Mouse (Mus musculus) hindbrain, embryonic 14.5 days (tissue): Measurements from ENCODE around the gene Cd24a. TPM values are rescaled to one million over a fixed set of nuclear protein-coding genes. Genes with fewer than 3 reads are reported as not detected.

Source experiments
- ATAC-seq: fragments of 200-750 bp; cut with Nextera tagmentation; 2 replicates; pipeline ENCODE4 v1.8.0; 2017; ENCODE audit warnings: moderate number of reproducible peaks, mild to moderate bottlenecking, moderate TSS enrichment, moderate library complexity; ENCODE audit not compliant: low FRiP score
- DNase-seq: peaks from one replicate; pipeline ENCODE4 v3.0.0-alpha.2; 2015; ENCODE audit warnings: low spot score
- H3K27ac ChIP-seq: fragments of 300-500 bp; sonication (generic); 2 replicates; pipeline ENCODE4 v1.5.1; 2014; ENCODE audit warnings: mild to moderate bottlenecking, moderate library complexity
- H3K27me3 ChIP-seq: fragments of 300-500 bp; sonication (generic); 2 replicates; pipeline ENCODE4 v1.6.1; 2014; ENCODE audit warnings: mild to moderate bottlenecking, low read length, mixed read lengths; ENCODE audit not compliant: control insufficient read depth, insufficient read depth
- H3K36me3 ChIP-seq: fragments of 300-500 bp; sonication (generic); replicated peaks from 2 replicates; pipeline ENCODE4 v1.6.1; 2014; ENCODE audit not compliant: control insufficient read depth, insufficient read depth
- H3K4me1 ChIP-seq: fragments of 300-500 bp; sonication (generic); replicated peaks from 2 replicates; pipeline ENCODE4 v1.6.1; 2014; ENCODE audit warnings: antibody characterized with exemption, low read length, mixed read lengths; ENCODE audit not compliant: control insufficient read depth, insufficient read depth
- H3K4me2 ChIP-seq: fragments of 300-500 bp; sonication (generic); replicated peaks from 2 replicates; pipeline ENCODE4 v1.6.1; 2014; ENCODE audit warnings: mild to moderate bottlenecking, moderate library complexity
- H3K4me3 ChIP-seq: fragments of 300-500 bp; sonication (generic); replicated peaks from 2 replicates; pipeline ENCODE4 v1.5.1; 2014; ENCODE audit warnings: mild to moderate bottlenecking, low read length
- H3K9ac ChIP-seq: fragments of 300-500 bp; sonication (generic); 2 replicates; pipeline ENCODE4 v1.6.1; 2014
- H3K9me3 ChIP-seq: fragments of 300-500 bp; sonication (generic); 2 replicates; pipeline ENCODE4 v1.6.1; 2016; ENCODE audit warnings: low read length; ENCODE audit not compliant: control insufficient read depth
- WGBS: fragments of 180-500 bp; shearing (Covaris S2); extraction: QIAGEN DNeasy Blood & Tissue Kit; methylation state at CpG from one replicate; pipeline ENCODE4 v1.1.7; 2014; 5-methylcytosine and 5-hydroxymethylcytosine counted together
- polyA plus RNA-seq: library from polyadenylated mRNA; unstranded; fragments of >200 nt; fragmentation: Nextera tagmentation; extraction: Ambion mirVana; gene quantifications from 2 replicates; pipeline ENCODE4 v1.2.1, GENCODE M21; 2014

The Cd24a gene
- polyA plus RNA-seq, 1 experiment from 2014 or later = 954 TPM

DNA sequence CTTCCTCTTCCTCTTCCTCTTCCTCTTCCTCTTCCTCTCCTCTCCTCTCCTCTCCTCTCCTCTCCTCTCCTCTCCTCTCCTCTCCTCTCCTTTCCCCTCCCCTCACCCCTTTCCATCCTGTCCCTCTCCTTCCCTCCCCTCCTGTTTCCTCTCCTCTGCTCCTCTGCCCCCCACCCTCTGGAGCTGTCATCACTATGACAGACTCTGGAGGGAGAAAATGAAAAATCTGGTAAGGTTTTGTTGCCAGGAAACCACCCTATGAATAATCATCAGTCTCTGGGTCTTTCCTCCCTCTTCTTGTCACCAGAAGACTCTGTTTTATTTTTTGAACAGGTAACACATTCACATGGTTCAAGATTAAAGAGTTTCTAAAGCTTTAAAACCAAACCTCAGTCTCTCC lies 53.0 kb downstream of the Cd24a start:
- no peak overlapping the region for H3K9ac ChIP-seq
- no peak for ATAC-seq
- no peaks in the 10 kb centered on the region for H3K27me3 ChIP-seq
- H3K4me1 ChIP-seq = 0 out of 2 replicates have a peak, but pooled peaks cover under 1% of the 10 kb centered on the region
- no peak for DNase-seq
- no peak overlapping the region for H3K27ac ChIP-seq
- H3K4me3 ChIP-seq = no peak overlapping the region
- H3K4me2 ChIP-seq = no peak overlapping the region
- no peaks in the 10 kb centered on the region for H3K36me3 ChIP-seq
- no peaks in the 10 kb centered on the region for H3K9me3 ChIP-seq

DNA sequence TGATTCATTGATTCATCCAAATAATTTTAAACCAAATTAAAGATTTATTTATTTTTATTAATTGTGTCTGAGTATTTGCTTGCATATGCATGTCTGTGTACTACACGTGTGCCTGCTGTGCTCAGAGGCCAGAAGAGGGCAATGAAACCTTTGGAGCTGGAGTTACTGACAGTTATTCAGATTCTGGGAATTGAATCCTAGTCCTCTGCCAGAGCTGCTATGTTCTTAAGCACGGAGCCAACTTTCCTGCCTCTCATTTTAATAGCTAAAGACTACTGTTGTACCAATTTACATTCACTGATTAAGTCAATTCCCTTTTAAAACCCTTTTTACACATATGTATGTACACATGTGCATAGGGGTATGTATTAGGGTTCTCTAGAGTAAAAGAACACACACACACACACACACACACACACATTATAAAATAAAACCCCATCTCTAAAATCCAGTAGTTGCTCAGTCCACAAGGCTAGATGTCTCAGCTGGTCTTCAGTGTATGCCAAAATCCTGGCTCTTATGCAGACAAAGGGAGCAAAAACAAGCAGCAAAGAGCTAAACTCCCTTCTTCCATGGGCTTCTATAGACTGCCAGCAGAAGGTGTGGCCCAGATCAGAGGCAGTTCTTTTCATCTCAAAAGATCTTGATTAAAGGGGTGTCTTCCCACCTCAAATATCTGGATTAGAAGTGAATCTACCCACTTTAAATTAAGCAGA lies 53.7 kb downstream of the Cd24a start:
- H3K27me3 ChIP-seq = no peaks in the 10 kb centered on the region
- 64% methylated on average over 2 of the region's 2 CpGs for WGBS
- no peak overlapping the region for H3K27ac ChIP-seq
- no peak overlapping the region for H3K4me2 ChIP-seq
- no peak overlapping the region for H3K9ac ChIP-seq
- DNase-seq = no peak
- no peak for ATAC-seq
- no peaks in the 10 kb centered on the region for H3K36me3 ChIP-seq
- no peaks in the 10 kb centered on the region for H3K9me3 ChIP-seq
- H3K4me1 ChIP-seq = no peaks in the 10 kb centered on the region
- H3K4me3 ChIP-seq = no peak overlapping the region

GRCm38 (mm10) chr10:43633117-43633516 lies 55.0 kb downstream of the Cd24a start:
- Histone ChIP-seq H3K4me2 (no peak overlapping the region), H3K27ac (no peak overlapping the region), H3K9me3 (no peaks in the 10 kb centered on the region), H3K4me3 (no peak overlapping the region), H3K9ac (no peak overlapping the region), H3K4me1 (no peaks in the 10 kb centered on the region), H3K27me3 (no peaks in the 10 kb centered on the region), H3K36me3 (no peaks in the 10 kb centered on the region)
- no peak for ATAC-seq
- WGBS = 91% methylated on average over 4 of the region's 4 CpGs
- DNase-seq = no peak

Other genes starting within 250 kb of the Cd24a start
- 3.1 and 4.8 TPM in 2 replicates for gene Bend3, start 99.5 kb upstream of the Cd24a start, polyA plus RNA-seq
- gene Gm9803, start 54.2 kb upstream of the Cd24a start, polyA plus RNA-seq = 14.5 and 25.4 TPM in 2 replicates
- gene 1700021F05Rik, start 37.3 kb upstream of the Cd24a start, polyA plus RNA-seq = 66.1 and 66.7 TPM in 2 replicates